Mouse (Mus musculus): ENCODE measurements at regions not wholly inside any gene's neighbourhood (a gene's known extent, or its start where the extent isn't known, plus 50 kb on each side); places are given as distances from the start of the nearest gene placed in this dataset.

- no peak overlapping the region for H3K9ac ChIP-seq (ENCODE audit: low read depth, low read length)
- ATAC-seq (replicated peaks; ENCODE audit: low FRiP score) (no peak), DNase-seq (ENCODE audit: low spot score) (no peak)
- 72% methylated on average over 3 of the region's 3 CpGs for WGBS
- no peak overlapping the region for H3K4me2 ChIP-seq
- no peak overlapping the region for H3K27ac ChIP-seq (ENCODE audit: low read depth, low read length)
- no peak overlapping the region for H3K4me3 ChIP-seq (ENCODE audit: low read depth, low read length)
- H3K4me1 ChIP-seq (replicated peaks; ENCODE audit: control insufficient read depth, insufficient read depth, low read length) = peaks cover 3% of the 10 kb centered on the region; the same call in 1 of the 2 replicates
- no peaks in the 10 kb centered on the region for H3K27me3 ChIP-seq (replicated peaks; ENCODE audit: control insufficient read depth, insufficient read depth, low read length)
- H3K9me3 ChIP-seq (ENCODE audit: control insufficient read depth, low read length) = no peaks in the 10 kb centered on the region
- H3K36me3 ChIP-seq (ENCODE audit: control insufficient read depth, insufficient read depth, low read length) = no peaks in the 10 kb centered on the region
Measured at GRCm38 (mm10) chr10:8136662-8137061, 180.6 kb upstream of the Tab2 start.

DNA sequence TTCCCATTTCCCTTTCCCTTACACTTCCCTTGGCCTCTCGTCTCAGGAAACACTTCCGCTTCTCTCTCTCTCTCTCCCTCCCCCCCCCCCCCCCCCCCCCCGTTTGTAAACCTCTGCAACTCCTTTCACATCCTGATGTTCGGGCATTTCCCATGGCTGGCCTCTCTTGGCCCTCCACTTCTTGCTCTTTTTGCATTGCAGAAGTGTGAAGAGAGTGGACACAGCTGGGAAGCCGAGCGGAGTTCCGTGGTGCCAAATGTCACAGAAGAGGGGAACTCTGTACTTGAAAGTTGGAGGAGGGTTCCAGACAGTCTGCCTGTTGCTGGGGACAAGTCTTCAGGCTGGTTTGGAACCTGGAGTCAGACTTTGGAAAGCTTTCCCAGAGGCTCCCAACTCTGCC is 179.2 kb upstream of the Tab2 start:
- H3K4me1 ChIP-seq (replicated peaks; ENCODE audit: control insufficient read depth, insufficient read depth, low read length) = peaks cover 9% of the 10 kb centered on the region
- H3K4me3 ChIP-seq (ENCODE audit: low read depth, low read length) = no peak overlapping the region
- H3K36me3 ChIP-seq (ENCODE audit: control insufficient read depth, insufficient read depth, low read length) = no peaks in the 10 kb centered on the region
- no peaks in the 10 kb centered on the region for H3K9me3 ChIP-seq (ENCODE audit: control insufficient read depth, low read length)
- H3K27ac ChIP-seq (ENCODE audit: low read depth, low read length) = no peak overlapping the region
- WGBS = 73% methylated on average over 7 of the region's 7 CpGs
- H3K27me3 ChIP-seq (replicated peaks; ENCODE audit: control insufficient read depth, insufficient read depth, low read length) = no peaks in the 10 kb centered on the region
- ATAC-seq (replicated peaks; ENCODE audit: low FRiP score) (no peak), DNase-seq (ENCODE audit: low spot score) (no peak)
- H3K9ac ChIP-seq (ENCODE audit: low read depth, low read length) = no peak overlapping the region
- no peak overlapping the region for H3K4me2 ChIP-seq

- H3K27me3 ChIP-seq (replicated peaks; ENCODE audit: control insufficient read depth, insufficient read depth, low read length) = no peaks in the 10 kb centered on the region
- ATAC-seq (replicated peaks; ENCODE audit: low FRiP score) = no peak
- 96% methylated on average over 1 of the region's 1 CpGs for WGBS
- no peak for DNase-seq (ENCODE audit: low spot score)
- H3K4me2 ChIP-seq = no peak overlapping the region
- H3K27ac ChIP-seq (ENCODE audit: low read depth, low read length) = no peak overlapping the region
- H3K4me3 ChIP-seq (ENCODE audit: low read depth, low read length) = no peak overlapping the region
- H3K4me1 ChIP-seq (replicated peaks; ENCODE audit: control insufficient read depth, insufficient read depth, low read length) = peaks cover 15% of the 10 kb centered on the region
- H3K9ac ChIP-seq (ENCODE audit: low read depth, low read length) = no peak overlapping the region
- no peaks in the 10 kb centered on the region for H3K36me3 ChIP-seq (ENCODE audit: control insufficient read depth, insufficient read depth, low read length)
- H3K9me3 ChIP-seq (ENCODE audit: control insufficient read depth, low read length) = no peaks in the 10 kb centered on the region
Measured at GRCm38 (mm10) chr10:8134398-8134797, 178.4 kb upstream of the Tab2 start.

GRCm38 (mm10) chr10:8133451-8133952 is 177.5 kb upstream of the Tab2 start:
- H3K4me3 ChIP-seq (ENCODE audit: low read depth, low read length) = no peak overlapping the region
- peaks cover 15% of the 10 kb centered on the region for H3K4me1 ChIP-seq (replicated peaks; ENCODE audit: control insufficient read depth, insufficient read depth, low read length)
- no peak overlapping the region for H3K4me2 ChIP-seq
- no peaks in the 10 kb centered on the region for H3K36me3 ChIP-seq (ENCODE audit: control insufficient read depth, insufficient read depth, low read length)
- DNase-seq (ENCODE audit: low spot score) (no peak), ATAC-seq (replicated peaks; ENCODE audit: low FRiP score) (no peak)
- no peak overlapping the region for H3K27ac ChIP-seq (ENCODE audit: low read depth, low read length)
- no peaks in the 10 kb centered on the region for H3K27me3 ChIP-seq (replicated peaks; ENCODE audit: control insufficient read depth, insufficient read depth, low read length)
- H3K9ac ChIP-seq (ENCODE audit: low read depth, low read length) = no peak overlapping the region
- H3K9me3 ChIP-seq (ENCODE audit: control insufficient read depth, low read length) = no peaks in the 10 kb centered on the region
- 57% methylated on average over 13 of the region's 13 CpGs for whole genome bisulfite sequencing

DNA sequence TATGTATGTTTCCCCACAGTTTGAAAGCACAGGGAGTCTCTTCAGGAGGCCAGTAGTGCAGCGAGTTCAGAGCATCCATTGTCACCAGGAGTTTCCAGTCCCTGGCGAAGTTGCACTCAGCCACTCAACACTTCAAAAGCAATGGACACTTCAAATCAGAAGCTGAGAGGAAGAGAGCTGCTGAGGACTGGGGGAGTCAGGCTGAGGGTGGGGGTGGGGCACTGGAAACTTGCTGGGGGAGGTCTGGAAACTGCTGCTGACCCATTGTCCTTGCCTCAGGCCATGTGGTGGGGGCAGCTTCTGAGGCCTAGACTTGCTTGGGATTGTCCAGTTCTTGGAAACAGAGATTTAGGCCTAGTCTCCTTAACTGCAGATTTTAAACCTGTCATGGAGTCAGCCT is 176.8 kb upstream of the Tab2 start:
- Histone ChIP-seq H3K4me3 (ENCODE audit: low read depth, low read length) (no peak overlapping the region), H3K4me1 (replicated peaks; ENCODE audit: control insufficient read depth, insufficient read depth, low read length) (peaks cover 15% of the 10 kb centered on the region), H3K27me3 (replicated peaks; ENCODE audit: control insufficient read depth, insufficient read depth, low read length) (no peaks in the 10 kb centered on the region), H3K9ac (ENCODE audit: low read depth, low read length) (no peak overlapping the region), H3K36me3 (ENCODE audit: control insufficient read depth, insufficient read depth, low read length) (no peaks in the 10 kb centered on the region), H3K9me3 (ENCODE audit: control insufficient read depth, low read length) (no peaks in the 10 kb centered on the region), H3K4me2 (no peak overlapping the region), H3K27ac (ENCODE audit: low read depth, low read length) (no peak overlapping the region)
- ATAC-seq (replicated peaks; ENCODE audit: low FRiP score) (no peak), DNase-seq (ENCODE audit: low spot score) (no peak)
- 68% methylated on average over 2 of the region's 2 CpGs for WGBS

- Histone ChIP-seq H3K27me3 (replicated peaks; ENCODE audit: control insufficient read depth, insufficient read depth, low read length) (no peaks in the 10 kb centered on the region), H3K27ac (ENCODE audit: low read depth, low read length) (no peak overlapping the region), H3K9me3 (ENCODE audit: control insufficient read depth, low read length) (no peaks in the 10 kb centered on the region), H3K36me3 (ENCODE audit: control insufficient read depth, insufficient read depth, low read length) (no peaks in the 10 kb centered on the region), H3K9ac (ENCODE audit: low read depth, low read length) (no peak overlapping the region), H3K4me1 (replicated peaks; ENCODE audit: control insufficient read depth, insufficient read depth, low read length) (peaks cover 15% of the 10 kb centered on the region), H3K4me3 (ENCODE audit: low read depth, low read length) (no peak overlapping the region), H3K4me2 (peak overlapping the region; percentile 39)
- ATAC-seq (replicated peaks; ENCODE audit: low FRiP score) (peak; percentile 91), DNase-seq (ENCODE audit: low spot score) (peak; percentile 46)
- WGBS = 19% methylated on average over 18 of the region's 18 CpGs
Measured at GRCm38 (mm10) chr10:8130472-8131241, 174.6 kb upstream of the Tab2 start.

DNA sequence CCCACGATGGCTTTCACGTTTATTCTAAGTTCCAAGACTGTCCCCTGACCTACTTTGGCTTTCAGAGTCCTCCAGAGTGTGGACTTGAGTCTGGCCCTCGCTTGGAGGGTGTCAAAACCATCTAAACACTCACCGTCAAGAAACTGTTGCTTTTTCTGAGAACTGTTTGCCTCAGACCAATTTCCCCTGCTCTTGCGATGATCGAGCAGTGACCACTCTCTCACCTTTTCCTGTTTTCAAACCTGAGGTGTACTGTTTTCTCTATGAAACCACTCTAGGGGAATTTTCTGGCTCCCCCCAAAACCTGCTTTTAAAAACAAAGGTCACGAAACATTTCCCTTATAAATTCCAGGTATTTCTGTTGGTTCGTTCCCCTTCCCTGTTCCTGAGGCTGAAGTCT is 174.0 kb upstream of the Tab2 start:
- no peak for ATAC-seq (replicated peaks; ENCODE audit: low FRiP score)
- Histone ChIP-seq H3K27me3 (replicated peaks; ENCODE audit: control insufficient read depth, insufficient read depth, low read length) (no peaks in the 10 kb centered on the region), H3K4me1 (replicated peaks; ENCODE audit: control insufficient read depth, insufficient read depth, low read length) (peaks cover 15% of the 10 kb centered on the region), H3K4me2 (peak overlapping the region; percentile 39), H3K9ac (ENCODE audit: low read depth, low read length) (no peak overlapping the region), H3K27ac (ENCODE audit: low read depth, low read length) (no peak overlapping the region), H3K36me3 (ENCODE audit: control insufficient read depth, insufficient read depth, low read length) (no peaks in the 10 kb centered on the region), H3K9me3 (ENCODE audit: control insufficient read depth, low read length) (no peaks in the 10 kb centered on the region), H3K4me3 (ENCODE audit: low read depth, low read length) (no peak overlapping the region)
- WGBS = 29% methylated on average over 8 of the region's 8 CpGs
- no peak for DNase-seq (ENCODE audit: low spot score)

DNA sequence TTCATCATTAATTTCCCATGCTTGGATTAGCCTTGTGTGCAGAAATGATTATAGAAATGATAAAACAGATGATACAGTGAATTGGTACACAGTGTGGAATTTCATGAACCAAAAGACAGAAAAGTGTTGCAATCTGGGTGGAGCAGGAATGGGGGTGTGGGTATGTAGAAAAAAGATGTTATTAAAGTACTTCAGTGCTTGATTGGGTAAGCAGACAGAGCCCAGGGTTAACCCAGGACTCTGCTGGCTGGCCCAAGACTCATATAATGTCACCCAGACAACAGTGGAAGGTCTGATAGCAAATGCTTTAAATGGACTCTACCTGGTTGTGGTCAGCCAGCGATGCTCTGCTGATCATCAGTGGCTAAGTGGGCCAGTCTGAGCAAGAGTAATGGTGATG is 168.1 kb upstream of the Tab2 start:
- DNase-seq (ENCODE audit: low spot score) (no peak), ATAC-seq (replicated peaks; ENCODE audit: low FRiP score) (no peak)
- no peak overlapping the region for H3K4me2 ChIP-seq
- H3K36me3 ChIP-seq (ENCODE audit: control insufficient read depth, insufficient read depth, low read length) = no peaks in the 10 kb centered on the region
- no peak overlapping the region for H3K4me3 ChIP-seq (ENCODE audit: low read depth, low read length)
- no peaks in the 10 kb centered on the region for H3K9me3 ChIP-seq (ENCODE audit: control insufficient read depth, low read length)
- no peaks in the 10 kb centered on the region for H3K4me1 ChIP-seq (replicated peaks; ENCODE audit: control insufficient read depth, insufficient read depth, low read length)
- no peak overlapping the region for H3K9ac ChIP-seq (ENCODE audit: low read depth, low read length)
- no peak overlapping the region for H3K27ac ChIP-seq (ENCODE audit: low read depth, low read length)
- H3K27me3 ChIP-seq (replicated peaks; ENCODE audit: control insufficient read depth, insufficient read depth, low read length) = no peaks in the 10 kb centered on the region
- 83% methylated on average over 1 of the region's 1 CpGs for WGBS

DNA sequence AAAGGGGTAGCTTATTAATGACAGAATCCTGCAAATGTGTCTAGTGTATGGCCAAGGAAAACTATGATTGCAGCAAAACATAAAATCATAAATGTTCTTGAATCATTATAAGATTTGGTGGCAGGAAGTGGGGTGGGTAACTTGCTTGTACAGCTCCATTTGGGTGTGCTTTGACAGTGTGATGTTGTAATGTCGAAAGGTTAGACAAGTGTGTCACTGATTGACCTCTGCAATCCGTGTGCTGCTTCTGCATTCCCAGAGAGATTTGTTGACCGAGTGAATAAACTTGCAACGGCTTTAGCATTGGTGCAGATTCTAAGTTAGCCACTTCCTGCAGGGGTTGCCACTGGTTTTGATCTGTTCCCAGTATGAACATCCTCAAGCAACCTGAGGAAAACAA is 165.9 kb upstream of the Tab2 start:
- 51% methylated on average over 4 of the region's 4 CpGs for WGBS
- Histone ChIP-seq H3K4me1 (replicated peaks; ENCODE audit: control insufficient read depth, insufficient read depth, low read length) (no peaks in the 10 kb centered on the region), H3K9ac (ENCODE audit: low read depth, low read length) (no peak overlapping the region), H3K27ac (ENCODE audit: low read depth, low read length) (no peak overlapping the region), H3K9me3 (ENCODE audit: control insufficient read depth, low read length) (no peaks in the 10 kb centered on the region), H3K4me3 (ENCODE audit: low read depth, low read length) (no peak overlapping the region), H3K36me3 (ENCODE audit: control insufficient read depth, insufficient read depth, low read length) (no peaks in the 10 kb centered on the region), H3K4me2 (no peak overlapping the region), H3K27me3 (replicated peaks; ENCODE audit: control insufficient read depth, insufficient read depth, low read length) (no peaks in the 10 kb centered on the region)
- no peak for ATAC-seq (replicated peaks; ENCODE audit: low FRiP score)
- no peak for DNase-seq (ENCODE audit: low spot score)

Data from liver, embryonic 11.5 days (tissue).